Mouse (Mus musculus) lung, adult 2 months (tissue): ENCODE results near the gene Phf20.

Source experiments
- CTCF ChIP-seq: fragments of 200-500 bp; IDR thresholded peaks from 2 replicates; pipeline ENCODE4 v1.5.1; 2011; ENCODE audit warnings: mild to moderate bottlenecking, low read length, control low read depth; ENCODE audit not compliant: insufficient read depth
- POLR2A ChIP-seq: fragments of 200-500 bp; IDR thresholded peaks from 2 replicates; pipeline ENCODE4 v1.6.1; 2011; ENCODE audit warnings: low read depth, mild to moderate bottlenecking, control low read depth, low read length, borderline replicate concordance; ENCODE audit errors: extremely low read depth

DNA sequence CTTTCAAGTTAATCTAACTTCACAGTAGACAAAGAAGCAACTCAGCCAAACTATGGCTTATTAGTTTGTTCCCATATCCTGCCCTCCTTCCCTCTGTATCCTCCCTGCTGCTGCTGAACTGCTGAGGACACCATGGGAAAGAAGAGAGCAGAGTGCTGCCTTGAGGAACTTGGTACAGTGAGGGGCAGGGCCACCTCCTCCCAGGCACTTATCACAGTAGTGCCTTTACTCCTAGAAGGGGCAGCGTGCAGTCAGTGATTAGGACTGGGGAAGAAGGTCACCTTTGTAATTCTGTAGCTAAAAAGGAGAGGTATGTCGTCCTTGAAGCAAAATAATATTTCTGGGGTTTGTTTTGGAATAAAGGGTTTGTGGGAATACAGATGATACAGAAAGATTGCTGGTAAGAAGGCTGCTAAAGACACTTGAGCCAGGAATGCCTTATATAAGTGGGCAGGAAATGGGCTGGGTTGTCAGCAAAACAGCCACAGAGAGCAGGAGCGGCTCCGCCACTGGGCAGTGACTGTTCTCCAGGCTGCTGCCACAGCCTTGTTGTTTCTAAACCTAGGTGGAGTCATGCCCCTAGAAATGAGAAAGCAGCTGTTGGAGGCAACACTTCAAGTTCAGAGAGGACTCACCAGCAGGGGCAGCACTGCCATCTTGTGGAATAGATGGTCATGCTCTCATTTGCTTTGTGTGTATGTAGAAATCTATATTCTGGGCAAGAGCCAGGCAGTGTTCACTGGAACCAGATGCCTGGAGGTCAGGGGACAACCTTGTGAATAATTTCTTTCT is 82.2 kb downstream of the Phf20 start:
- TF ChIP-seq POLR2A (no peak; the same call in 1 of the 2 replicates), CTCF (peak; percentile 82)
